ENCODE assay signal across 8 mouse cellular contexts in genomic region chr5:115799016-115799894, GRCm38 (mm10). TPM values are rescaled to one million over a fixed set of nuclear protein-coding genes. Genes with fewer than 3 reads are reported as not detected.
DNase-seq lines count a peak whose midpoint lies in the region; ATAC-seq and TF ChIP-seq lines count a peak whose summit lies in the region.

No protein-coding gene starts in this region.

- ATAC-seq in lung, postnatal 0 days: no peak
- ATAC-seq in hematopoietic stem cell, adult 5-6 weeks (replicated peaks in 1 of 2; ENCODE audit: insufficient read depth in 1 of 2, low FRiP score in 2 of 2, low TSS enrichment in 1 of 2, low read depth in 1 of 2, poor library complexity in 2 of 2, severe bottlenecking in 2 of 2): peak; percentile 32 to 49; a peak in 3 of 4 replicates

- no peaks in the 10 kb centered on the region for H3K79me2 ChIP-seq in myocyte (ENCODE audit: control insufficient read depth, insufficient read depth)

- TF ChIP-seq POLR2A in myocyte (IDR thresholded peaks at IDR 0.05; ENCODE audit: insufficient read length, low read depth): no peak

- H3K27me3 ChIP-seq in lung, postnatal 0 days (replicated peaks; ENCODE audit: insufficient read depth, low read length): no peaks in the 10 kb centered on the region
- H3K27me3 ChIP-seq in myocyte (ENCODE audit: control insufficient read depth, insufficient read depth, insufficient read length): no peaks in the 10 kb centered on the region

- H3K36me3 ChIP-seq in lung, postnatal 0 days (ENCODE audit: insufficient read depth, low read length): no peaks in the 10 kb centered on the region
- H3K36me3 ChIP-seq in myocyte (ENCODE audit: control insufficient read depth, insufficient read depth): no peaks in the 10 kb centered on the region

- H3K27ac ChIP-seq in lung, postnatal 0 days (ENCODE audit: low read length): no peak overlapping the region

- peak overlapping the region; percentile 42 for H3K4me2 ChIP-seq in lung, postnatal 0 days (replicated peaks; ENCODE audit: low read depth, low read length)
- H3K4me2 ChIP-seq in myocyte (ENCODE audit: low read depth): peak overlapping the region; percentile 65

- H3K9me3 ChIP-seq in lung, postnatal 0 days (ENCODE audit: low read length): no peaks in the 10 kb centered on the region

- DNase-seq in cerebellum, postnatal 10 days: peak; percentile 19 to 34
- DNase-seq in cerebellum, adult 9-11 months: no peak
- peak; percentile 6 for DNase-seq in lung, postnatal 0 days (ENCODE audit: low spot score)
- DNase-seq in lung, postnatal 14 days: no peak
- no peak for DNase-seq in cerebellum, adult 11-12 months
- DNase-seq in cerebellum, postnatal 36 days: no peak

- TF ChIP-seq CTCF in lung, postnatal 0 days (IDR thresholded peaks at IDR 0.05): no peak

- H3K4me3 ChIP-seq in lung, postnatal 0 days (ENCODE audit: low read depth, low read length): peak overlapping the region; percentile 10; the same call in 1 of the 2 replicates
- H3K4me3 ChIP-seq in myocyte: no peak overlapping the region

- no peaks in the 10 kb centered on the region for H3K4me1 ChIP-seq in lung, postnatal 0 days (ENCODE audit: insufficient read depth, low read depth, low read length)

- no peak overlapping the region for H3ac ChIP-seq in myocyte (ENCODE audit: control insufficient read depth, insufficient read length)

- no peak overlapping the region for H3K9ac ChIP-seq in lung, postnatal 0 days (replicated peaks; ENCODE audit: low read depth)

- TF ChIP-seq EP300 in lung, postnatal 0 days (IDR thresholded peaks at IDR 0.05): no peak

- 55% methylated on average over 15 of the region's 15 CpGs for WGBS in lung, postnatal 0 days

TF ChIP-seq in myocyte, 11 proteins besides CTCF, POLR2A, EP300 and RAD21:
- TF ChIP-seq MAX (IDR thresholded peaks at IDR 0.05; ENCODE audit: low read depth) (no peak), USF1 (IDR thresholded peaks at IDR 0.05; ENCODE audit: low read depth) (peak; percentile 43)

RNA-seq across cellular contexts. Expression of gene Cit, which starts 45.8 kb away (rescaled TPM):
- polyA plus RNA-seq in lung, postnatal 0 days (2015; fragmentation: Nextera tagmentation; extraction: Ambion mirVana): 4.8 and 7.4 TPM in 2 replicates
- total RNA-seq in hematopoietic stem cell, adult 5-6 weeks (2017): 30.9 and 36.9 TPM in 2 replicates
- polyA plus RNA-seq in myocyte (2012; fragmentation: generic; extraction: Trizol): 8.5 TPM

Comparison
In these comparisons a context has a peak if more than half of its experiments do, and no peak if none do; other contexts are left out.
1. DNase-seq: peak in cerebellum, postnatal 10 days (2 of 2) and lung, postnatal 0 days (single experiment); none in cerebellum, adult 9-11 months (single experiment), lung, postnatal 14 days (single experiment), cerebellum, adult 11-12 months (single experiment) and cerebellum, postnatal 36 days (0 of 2).